Mouse (Mus musculus): ENCODE measurements around the gene Hic2. TPM values are rescaled to one million over a fixed set of nuclear protein-coding genes. Genes with fewer than 3 reads are reported as not detected.

The Hic2 gene
- polyA plus RNA-seq (2014; fragmentation: Illumina TruSeq; extraction: RNeasy Lipid Tissue Mini Kit (QIAGEN cat#74804); ENCODE audit: low read depth, low replicate concordance) = 0.95 TPM

DNA sequence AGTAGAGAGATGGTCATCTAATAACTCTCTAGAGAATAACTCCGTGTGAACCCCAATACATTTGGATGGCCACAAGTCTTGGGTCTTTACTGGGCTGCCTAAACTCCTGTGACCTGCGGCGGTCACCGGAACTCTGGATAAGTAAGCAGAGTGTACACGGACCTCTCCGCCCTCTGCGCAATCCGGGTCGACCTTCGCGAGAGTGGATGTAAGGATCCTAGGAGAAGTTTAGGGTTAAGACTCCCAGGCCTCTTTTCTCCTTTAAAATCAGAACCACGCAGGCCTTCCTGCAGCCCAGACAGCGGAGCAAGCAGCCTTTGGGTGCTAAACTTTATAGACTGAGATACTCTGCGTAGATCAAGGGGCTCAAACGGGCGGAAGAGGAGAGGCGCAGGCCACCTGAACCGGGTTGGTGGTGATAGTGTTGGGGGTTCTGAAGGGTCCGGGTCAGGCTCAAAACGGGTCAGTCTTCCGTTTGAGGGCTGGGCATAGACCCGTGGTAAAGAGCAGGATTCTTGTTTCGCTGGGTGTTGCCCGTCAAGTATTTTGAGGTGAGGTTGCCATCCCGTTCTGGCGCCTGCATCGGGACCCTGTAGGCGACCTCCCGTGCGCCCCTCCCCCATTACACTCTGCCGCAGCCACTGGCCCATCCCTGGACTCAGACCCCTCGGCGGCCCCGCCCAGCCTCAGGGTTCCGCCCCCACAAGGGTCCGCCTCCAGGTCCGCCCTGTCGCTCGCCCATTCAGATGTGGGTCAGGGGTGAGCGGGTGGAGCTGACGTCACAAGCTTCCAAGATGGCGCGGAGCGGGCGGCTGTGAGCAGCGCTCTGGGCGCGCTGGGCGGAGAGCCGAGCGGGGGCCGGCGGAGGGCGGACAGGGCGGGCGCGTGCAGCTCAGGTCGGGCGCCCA, at the start of gene Hic2:
Hic2 (plus strand) TSS at position 779 of the 908 bp plus-strand sequence.

DNA sequence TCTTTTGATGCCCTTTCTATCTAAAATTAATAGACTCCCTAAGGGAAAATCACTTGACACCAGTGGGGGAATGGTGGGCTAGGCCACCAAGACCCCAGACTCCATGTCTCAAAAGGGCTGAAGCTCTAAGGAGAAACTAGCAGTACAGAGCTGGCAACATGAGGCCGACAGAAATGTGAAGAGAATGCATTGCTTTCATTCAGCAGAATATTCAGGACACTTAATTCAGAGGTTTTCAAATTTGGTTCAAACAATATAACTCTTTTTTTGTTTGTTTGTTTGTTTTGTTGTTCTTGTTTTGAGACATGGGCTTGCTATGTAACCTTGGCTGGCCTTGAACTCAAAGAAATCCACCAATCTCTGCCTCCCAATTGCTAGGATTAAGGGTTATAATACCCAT, 30.8 kb upstream of the Hic2 start, which contains the start of gene Ube2l3:
Ube2l3 (minus strand) TSS at position 101 of the 400 bp plus-strand sequence.

DNA sequence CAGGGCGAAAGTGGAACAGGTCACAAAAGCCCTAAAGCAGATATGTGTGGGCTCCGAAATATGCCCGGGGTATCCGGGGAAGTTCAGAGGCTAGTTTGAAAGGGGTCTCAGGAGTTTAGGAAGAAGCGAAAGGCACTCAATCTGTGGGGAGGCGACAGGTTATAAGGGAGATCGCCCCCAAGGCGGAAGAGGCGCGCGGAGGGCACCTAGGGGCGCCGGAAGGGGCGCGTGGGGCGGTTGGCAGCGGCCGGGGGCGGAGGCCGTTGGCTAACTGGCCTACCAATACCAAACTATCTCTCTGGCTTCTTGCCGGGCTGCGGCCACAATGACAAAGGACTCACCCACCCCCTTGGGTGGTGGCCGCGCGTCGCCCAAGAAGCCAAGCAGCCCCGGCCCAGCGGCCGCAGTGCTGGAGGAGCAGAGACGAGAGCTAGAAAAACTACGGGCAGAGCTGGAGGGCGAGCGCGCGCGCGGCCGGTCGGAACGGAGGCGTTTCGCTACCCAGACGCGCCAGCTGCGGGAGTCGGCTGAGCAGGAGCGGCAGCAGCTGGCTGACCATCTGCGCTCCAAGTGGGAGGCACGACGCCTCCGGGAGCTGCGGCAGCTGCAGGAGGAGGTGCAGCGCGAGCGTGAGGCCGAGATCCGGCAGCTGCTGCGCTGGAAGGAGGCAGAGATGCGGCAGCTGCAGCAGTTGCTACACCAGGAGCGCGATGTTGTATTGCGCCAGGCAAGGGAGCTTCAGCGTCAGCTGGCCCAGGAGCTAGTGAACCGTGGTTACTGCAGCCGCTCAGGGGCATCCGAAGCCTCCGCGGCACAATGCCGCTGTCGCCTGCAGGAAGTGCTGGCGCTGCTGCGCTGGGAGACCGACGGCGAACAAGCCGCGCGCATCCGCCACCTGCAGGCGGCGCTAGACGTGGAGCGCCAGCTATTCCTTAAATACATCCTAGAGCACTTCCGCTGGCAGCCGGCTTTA, 24.7 kb upstream of the Hic2 start, which contains the start of gene Rimbp3:
Rimbp3 (plus strand) TSS at position 215 of the 973 bp plus-strand sequence.

DNA sequence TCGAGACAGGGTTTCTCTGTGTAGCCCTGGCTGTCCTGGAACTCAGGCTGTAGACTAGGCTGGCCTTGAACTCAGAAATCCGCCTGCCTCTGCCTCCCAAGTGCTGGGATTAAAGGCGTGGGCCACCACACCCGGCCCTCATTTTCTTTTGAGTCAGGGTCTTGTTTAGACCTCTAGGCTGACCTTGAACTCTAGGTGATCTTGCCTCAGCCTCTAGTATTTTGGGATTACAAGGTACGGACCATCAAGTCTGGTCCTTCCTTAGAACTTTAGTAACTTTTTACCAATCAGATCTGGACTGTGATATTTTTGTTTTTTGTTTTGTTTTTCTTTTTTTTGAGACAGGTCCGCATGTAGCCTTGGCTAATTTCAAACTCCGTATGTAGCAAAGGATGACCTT, 42.3 kb downstream of the Hic2 start, which contains the start of gene Tmem191c:
Tmem191c (plus strand) TSS at position 357 of the 400 bp plus-strand sequence.

Other genes with a start within 250 kb of the Hic2 start
- 204 TPM for gene Ypel1, start 163.9 kb upstream of the Hic2 start, polyA plus RNA-seq (2014; fragmentation: Illumina TruSeq; extraction: RNeasy Lipid Tissue Mini Kit (QIAGEN cat#74804); ENCODE audit: low read depth, low replicate concordance)
- 123 TPM for gene Ppil2, start 122.3 kb upstream of the Hic2 start, polyA plus RNA-seq (2014; fragmentation: Illumina TruSeq; extraction: RNeasy Lipid Tissue Mini Kit (QIAGEN cat#74804); ENCODE audit: low read depth, low replicate concordance)
- 188 TPM for gene 2610318N02Rik, start 108.4 kb upstream of the Hic2 start, polyA plus RNA-seq (2014; fragmentation: Illumina TruSeq; extraction: RNeasy Lipid Tissue Mini Kit (QIAGEN cat#74804); ENCODE audit: low read depth, low replicate concordance)
- gene Sdf2l1, start 101.2 kb upstream of the Hic2 start, polyA plus RNA-seq (2014; fragmentation: Illumina TruSeq; extraction: RNeasy Lipid Tissue Mini Kit (QIAGEN cat#74804); ENCODE audit: low read depth, low replicate concordance) = 24.7 TPM
- gene Ydjc, start 89.0 kb upstream of the Hic2 start, polyA plus RNA-seq (2014; fragmentation: Illumina TruSeq; extraction: RNeasy Lipid Tissue Mini Kit (QIAGEN cat#74804); ENCODE audit: low read depth, low replicate concordance) = 9.9 TPM
- 59.5 TPM for gene Ccdc116, start 86.3 kb upstream of the Hic2 start, polyA plus RNA-seq (2014; fragmentation: Illumina TruSeq; extraction: RNeasy Lipid Tissue Mini Kit (QIAGEN cat#74804); ENCODE audit: low read depth, low replicate concordance)
- gene Ube2l3, start 30.9 kb upstream of the Hic2 start, polyA plus RNA-seq (2014; fragmentation: Illumina TruSeq; extraction: RNeasy Lipid Tissue Mini Kit (QIAGEN cat#74804); ENCODE audit: low read depth, low replicate concordance) = 193 TPM
- 66.6 TPM for gene Rimbp3, start 25.0 kb upstream of the Hic2 start, polyA plus RNA-seq (2014; fragmentation: Illumina TruSeq; extraction: RNeasy Lipid Tissue Mini Kit (QIAGEN cat#74804); ENCODE audit: low read depth, low replicate concordance)
- gene Tmem191c, start 42.5 kb downstream of the Hic2 start, polyA plus RNA-seq (2014; fragmentation: Illumina TruSeq; extraction: RNeasy Lipid Tissue Mini Kit (QIAGEN cat#74804); ENCODE audit: low read depth, low replicate concordance) = 1.1 TPM
- gene Serpind1, start 97.8 kb downstream of the Hic2 start, polyA plus RNA-seq (2014; fragmentation: Illumina TruSeq; extraction: RNeasy Lipid Tissue Mini Kit (QIAGEN cat#74804); ENCODE audit: low read depth, low replicate concordance) = 0.10 TPM
- 51.2 TPM for gene Snap29, start 172.4 kb downstream of the Hic2 start, polyA plus RNA-seq (2014; fragmentation: Illumina TruSeq; extraction: RNeasy Lipid Tissue Mini Kit (QIAGEN cat#74804); ENCODE audit: low read depth, low replicate concordance)
- gene Pi4ka, start 172.7 kb downstream of the Hic2 start, polyA plus RNA-seq (2014; fragmentation: Illumina TruSeq; extraction: RNeasy Lipid Tissue Mini Kit (QIAGEN cat#74804); ENCODE audit: low read depth, low replicate concordance) = 39.1 TPM
- gene Crkl, start 218.4 kb downstream of the Hic2 start, polyA plus RNA-seq (2014; fragmentation: Illumina TruSeq; extraction: RNeasy Lipid Tissue Mini Kit (QIAGEN cat#74804); ENCODE audit: low read depth, low replicate concordance) = 9.1 TPM

All from testis, adult 10 weeks (tissue).